Mouse (Mus musculus): ENCODE data around the gene Akt2. TPM values are rescaled to one million over a fixed set of nuclear protein-coding genes. Genes with fewer than 3 reads are reported as not detected.

Akt2 gene
- polyA plus RNA-seq, 1 experiment from 2014 or later, result 44.1 TPM

GRCm38 (mm10) chr7:27658712-27659663 lies 67.6 kb downstream of the Akt2 start:
- ATAC-seq (ENCODE audit: low read depth), result no peak
- Histone ChIP-seq H3K4me3 (ENCODE audit: low read depth, low read length) (no peak overlapping the region), H3K36me3 (ENCODE audit: control insufficient read depth, insufficient read depth, low read length) (peaks cover 48% of the 10 kb centered on the region), H3K27ac (ENCODE audit: low read depth, low read length) (no peak overlapping the region), H3K4me1 (ENCODE audit: control insufficient read depth, insufficient read depth, low read length) (0 out of 2 replicates have a peak, but pooled peaks cover 6% of the 10 kb centered on the region), H3K27me3 (ENCODE audit: control insufficient read depth, insufficient read depth, low read length) (no peaks in the 10 kb centered on the region), H3K4me2 (ENCODE audit: low read depth, low read length) (no peak overlapping the region), H3K9ac (replicated peaks; ENCODE audit: low read depth, low read length) (no peak overlapping the region), H3K9me3 (ENCODE audit: control insufficient read depth, low read length) (no peaks in the 10 kb centered on the region)
- 70% methylated on average over 14 of the region's 14 CpGs for WGBS

GRCm38 (mm10) chr7:27662038-27662437 lies 70.7 kb downstream of the Akt2 start:
- WGBS, result 95% methylated on average over 4 of the region's 4 CpGs
- Histone ChIP-seq H3K4me3 (ENCODE audit: low read depth, low read length) (no peak overlapping the region), H3K27ac (ENCODE audit: low read depth, low read length) (no peak overlapping the region), H3K4me2 (ENCODE audit: low read depth, low read length) (no peak overlapping the region), H3K9ac (replicated peaks; ENCODE audit: low read depth, low read length) (no peak overlapping the region), H3K4me1 (ENCODE audit: control insufficient read depth, insufficient read depth, low read length) (no peaks in the 10 kb centered on the region), H3K9me3 (ENCODE audit: control insufficient read depth, low read length) (no peaks in the 10 kb centered on the region), H3K36me3 (ENCODE audit: control insufficient read depth, insufficient read depth, low read length) (peaks cover 44% of the 10 kb centered on the region), H3K27me3 (ENCODE audit: control insufficient read depth, insufficient read depth, low read length) (no peaks in the 10 kb centered on the region)
- no peak for ATAC-seq (ENCODE audit: low read depth)

- peaks cover 23% of the 10 kb centered on the region for H3K4me1 ChIP-seq (ENCODE audit: control insufficient read depth, insufficient read depth, low read length)
These were observed 81.8 kb downstream of the Akt2 start for GRCm38 (mm10) chr7:27673064-27673574.

GRCm38 (mm10) chr7:27673575-27674131 lies 82.3 kb downstream of the Akt2 start:
- H3K36me3 ChIP-seq (ENCODE audit: control insufficient read depth, insufficient read depth, low read length), result no peaks in the 10 kb centered on the region
- peak overlapping the region; percentile 94 for H3K9ac ChIP-seq (replicated peaks; ENCODE audit: low read depth, low read length)
- no peaks in the 10 kb centered on the region for H3K9me3 ChIP-seq (ENCODE audit: control insufficient read depth, low read length)
- peaks cover 23% of the 10 kb centered on the region for H3K4me1 ChIP-seq (ENCODE audit: control insufficient read depth, insufficient read depth, low read length)
- peak overlapping the region; percentile 89 for H3K4me3 ChIP-seq (ENCODE audit: low read depth, low read length)
- no peak overlapping the region for H3K27ac ChIP-seq (ENCODE audit: low read depth, low read length)
- no peaks in the 10 kb centered on the region for H3K27me3 ChIP-seq (ENCODE audit: control insufficient read depth, insufficient read depth, low read length)
- WGBS, result under 1% methylated on average over 51 of the region's 52 CpGs
- peak overlapping the region; percentile 96 for H3K4me2 ChIP-seq (ENCODE audit: low read depth, low read length)
- peak; percentile 29 for ATAC-seq (ENCODE audit: low read depth)

More at GRCm38 (mm10) chr7:27673064-27673574, 81.8 kb downstream of the Akt2 start:
- no peak overlapping the region for H3K27ac ChIP-seq (ENCODE audit: low read depth, low read length)
- H3K4me3 ChIP-seq (ENCODE audit: low read depth, low read length), result peak overlapping the region; percentile 89
- peak overlapping the region; percentile 94 for H3K9ac ChIP-seq (replicated peaks; ENCODE audit: low read depth, low read length)
- H3K27me3 ChIP-seq (ENCODE audit: control insufficient read depth, insufficient read depth, low read length), result no peaks in the 10 kb centered on the region
- ATAC-seq (ENCODE audit: low read depth), result no peak
- no peaks in the 10 kb centered on the region for H3K9me3 ChIP-seq (ENCODE audit: control insufficient read depth, low read length)
- H3K36me3 ChIP-seq (ENCODE audit: control insufficient read depth, insufficient read depth, low read length), result 0 out of 2 replicates have a peak, but pooled peaks cover 2% of the 10 kb centered on the region
- 56% methylated on average over 9 of the region's 9 CpGs for WGBS
- peak overlapping the region; percentile 96 for H3K4me2 ChIP-seq (ENCODE audit: low read depth, low read length)

- no peaks in the 10 kb centered on the region for H3K27me3 ChIP-seq (ENCODE audit: control insufficient read depth, insufficient read depth, low read length)
- ATAC-seq (ENCODE audit: low read depth), result peak; percentile 79
- peaks cover 23% of the 10 kb centered on the region for H3K4me1 ChIP-seq (ENCODE audit: control insufficient read depth, insufficient read depth, low read length)
- no peaks in the 10 kb centered on the region for H3K9me3 ChIP-seq (ENCODE audit: control insufficient read depth, low read length)
- peak overlapping the region; percentile 89 for H3K4me3 ChIP-seq (ENCODE audit: low read depth, low read length)
- H3K9ac ChIP-seq (replicated peaks; ENCODE audit: low read depth, low read length), result peak overlapping the region; percentile 94
- H3K36me3 ChIP-seq (ENCODE audit: control insufficient read depth, insufficient read depth, low read length), result no peaks in the 10 kb centered on the region
- H3K4me2 ChIP-seq (ENCODE audit: low read depth, low read length), result peak overlapping the region; percentile 96
- under 1% methylated on average over 29 of the region's 38 CpGs for WGBS
- H3K27ac ChIP-seq (ENCODE audit: low read depth, low read length), result peak overlapping the region; percentile 87
These were observed 82.8 kb downstream of the Akt2 start for GRCm38 (mm10) chr7:27674195-27674521.

GRCm38 (mm10) chr7:27674522-27675221 lies 83.3 kb downstream of the Akt2 start, which contains the start of gene Map3k10:
TSS of gene Map3k10 (minus strand) at chr7:27674598.
- peak; percentile 97 for ATAC-seq (ENCODE audit: low read depth)
- no peaks in the 10 kb centered on the region for H3K27me3 ChIP-seq (ENCODE audit: control insufficient read depth, insufficient read depth, low read length)
- peak within 1 kb of the TSS; percentile 96 for H3K4me2 ChIP-seq (ENCODE audit: low read depth, low read length)
- peak within 1 kb of the TSS; percentile 89 for H3K4me3 ChIP-seq (ENCODE audit: low read depth, low read length)
- H3K27ac ChIP-seq (ENCODE audit: low read depth, low read length), result peak within 1 kb of the TSS; percentile 87
- WGBS, result under 1% methylated on average over 30 of the region's 31 CpGs
- H3K9ac ChIP-seq (replicated peaks; ENCODE audit: low read depth, low read length), result peak within 1 kb of the TSS; percentile 94
- H3K36me3 ChIP-seq (ENCODE audit: control insufficient read depth, insufficient read depth, low read length), result no peaks in the 10 kb centered on the region
- H3K4me1 ChIP-seq (ENCODE audit: control insufficient read depth, insufficient read depth, low read length), result peaks cover 23% of the 10 kb centered on the region
- no peaks in the 10 kb centered on the region for H3K9me3 ChIP-seq (ENCODE audit: control insufficient read depth, low read length)

GRCm38 (mm10) chr7:27675222-27675612 lies 83.9 kb downstream of the Akt2 start:
- WGBS, result 40% methylated on average over 14 of the region's 14 CpGs
- H3K4me3 ChIP-seq (ENCODE audit: low read depth, low read length), result peak overlapping the region; percentile 89
- no peaks in the 10 kb centered on the region for H3K9me3 ChIP-seq (ENCODE audit: control insufficient read depth, low read length)
- H3K27me3 ChIP-seq (ENCODE audit: control insufficient read depth, insufficient read depth, low read length), result no peaks in the 10 kb centered on the region
- peak overlapping the region; percentile 94; the same call in 1 of the 2 replicates for H3K9ac ChIP-seq (replicated peaks; ENCODE audit: low read depth, low read length)
- ATAC-seq (ENCODE audit: low read depth), result no peak
- H3K4me1 ChIP-seq (ENCODE audit: control insufficient read depth, insufficient read depth, low read length), result peaks cover 20% of the 10 kb centered on the region
- no peaks in the 10 kb centered on the region for H3K36me3 ChIP-seq (ENCODE audit: control insufficient read depth, insufficient read depth, low read length)
- H3K27ac ChIP-seq (ENCODE audit: low read depth, low read length), result peak overlapping the region; percentile 87; the same call in 1 of the 2 replicates
- H3K4me2 ChIP-seq (ENCODE audit: low read depth, low read length), result peak overlapping the region; percentile 96

GRCm38 (mm10) chr7:27683218-27683617 lies 91.9 kb downstream of the Akt2 start:
- no peak overlapping the region for H3K4me2 ChIP-seq (ENCODE audit: low read depth, low read length)
- 73% methylated on average over 2 of the region's 2 CpGs for WGBS
- ATAC-seq (ENCODE audit: low read depth), result no peak

More at GRCm38 (mm10) chr7:27683218-27683617, 91.9 kb downstream of the Akt2 start:
- Histone ChIP-seq H3K27me3 (ENCODE audit: control insufficient read depth, insufficient read depth, low read length) (no peaks in the 10 kb centered on the region), H3K9me3 (ENCODE audit: control insufficient read depth, low read length) (no peaks in the 10 kb centered on the region), H3K9ac (replicated peaks; ENCODE audit: low read depth, low read length) (no peak overlapping the region), H3K4me1 (ENCODE audit: control insufficient read depth, insufficient read depth, low read length) (0 out of 2 replicates have a peak, but pooled peaks cover 4% of the 10 kb centered on the region), H3K4me3 (ENCODE audit: low read depth, low read length) (no peak overlapping the region), H3K27ac (ENCODE audit: low read depth, low read length) (no peak overlapping the region), H3K36me3 (ENCODE audit: control insufficient read depth, insufficient read depth, low read length) (no peaks in the 10 kb centered on the region)
